Mouse (Mus musculus) adipocyte (in vitro differentiated cells): ENCODE measurements at regions not wholly inside any gene's neighbourhood (a gene's known extent, or its start where the extent isn't known, plus 50 kb on each side); places are given as distances from the start of the nearest gene placed in this dataset.

Source experiments
- DNase-seq: peaks from one replicate; pipeline ENCODE4 v3.0.0-alpha.2; 2016; ENCODE audit warnings: low spot score

GRCm38 (mm10) chr13:4662336-4663101, 53.5 kb upstream of the Akr1e1 start:
- DNase-seq, result peak; percentile 88
